Mouse (Mus musculus) G1E (cell line): ENCODE measurements around the gene BC049715. TPM values are rescaled to one million over a fixed set of nuclear protein-coding genes. Genes with fewer than 3 reads are reported as not detected.
"Not testable (repeated sequence)": the region's sequence is repeated elsewhere in the genome, so short reads cannot be mapped to it uniquely, and the experiment has no call there.

ENCODE experiments used
- ATAC-seq: 2 replicates; pipeline ENCODE4 v1.8.0; 2016; ENCODE audit warnings: mild to moderate bottlenecking; ENCODE audit not compliant: insufficient number of reproducible peaks, poor library complexity, low FRiP score, severe bottlenecking; ENCODE audit errors: extremely low read depth
- DNase-seq: peaks from one replicate; pipeline ENCODE4 v3.0.0; 2012; ENCODE audit warnings: low spot score
- H3K27me3 ChIP-seq: 2 replicates; pipeline ENCODE4 v1.6.1; 2012; ENCODE audit warnings: mild to moderate bottlenecking, low read length, inconsistent platforms; ENCODE audit not compliant: insufficient read depth
- H3K36me3 ChIP-seq: replicated peaks from 2 replicates; pipeline ENCODE3; 2012; ENCODE audit warnings: mild to moderate bottlenecking, inconsistent platforms
- H3K4me1 ChIP-seq: 2 replicates; pipeline ENCODE4 v1.6.1; 2012; ENCODE audit warnings: low read depth, low read length, inconsistent platforms, mixed read lengths; ENCODE audit not compliant: insufficient read depth
- H3K4me3 ChIP-seq: 2 replicates; pipeline ENCODE4 v1.5.1; 2012; ENCODE audit warnings: low read depth, mild to moderate bottlenecking, inconsistent platforms, low read length, moderate library complexity, mixed read lengths
- H3K9me3 ChIP-seq: replicated peaks from 2 replicates; pipeline ENCODE4 v1.6.1; 2012; ENCODE audit warnings: inconsistent platforms
- CTCF ChIP-seq: IDR thresholded peaks from 2 replicates; pipeline ENCODE4 v1.5.1; 2012; ENCODE audit warnings: low read depth, low read length, inconsistent platforms, mixed read lengths
- GATA1 ChIP-seq: IDR thresholded peaks from 2 replicates; pipeline ENCODE4 v1.6.1; 2012; ENCODE audit warnings: borderline replicate concordance, low read length, inconsistent platforms, mixed read lengths
- GATA2 ChIP-seq: IDR thresholded peaks from 2 replicates; pipeline ENCODE4 v1.6.1; 2012; ENCODE audit warnings: low read depth, low read length, inconsistent platforms, borderline replicate concordance
- POLR2AphosphoS5 ChIP-seq: IDR thresholded peaks from 2 replicates; pipeline ENCODE4 v1.6.1; 2012; ENCODE audit warnings: low read depth, low read length, inconsistent platforms; ENCODE audit not compliant: insufficient replicate concordance
- TAL1 ChIP-seq: conservative IDR thresholded peaks from 2 replicates; pipeline ENCODE4 v1.6.1; 2012; ENCODE audit warnings: low read depth, low read length, inconsistent platforms, mixed read lengths
- polyA plus RNA-seq: library from polyadenylated mRNA; stranded (reverse); fragments of >175 nt; gene quantifications from 2 replicates; pipeline ENCODE4 v1.2.3, GENCODE M21; 2012
- total RNA-seq, 2 experiments: library from RNA; stranded (forward) in 1 of 2; stranded (reverse) in 1 of 2; fragments of 200-1000 nt in 1 of 2; fragments of >200 nt in 1 of 2; fragmentation: Nextera tagmentation in 1 of 2; gene quantifications; 2 replicates each; pipeline ENCODE4 v1.2.3; 2014 to 2017

BC049715 gene
- total and polyA plus RNA-seq, 3 experiments = 1.5 to 2.6 (median 2.0) TPM

DNA sequence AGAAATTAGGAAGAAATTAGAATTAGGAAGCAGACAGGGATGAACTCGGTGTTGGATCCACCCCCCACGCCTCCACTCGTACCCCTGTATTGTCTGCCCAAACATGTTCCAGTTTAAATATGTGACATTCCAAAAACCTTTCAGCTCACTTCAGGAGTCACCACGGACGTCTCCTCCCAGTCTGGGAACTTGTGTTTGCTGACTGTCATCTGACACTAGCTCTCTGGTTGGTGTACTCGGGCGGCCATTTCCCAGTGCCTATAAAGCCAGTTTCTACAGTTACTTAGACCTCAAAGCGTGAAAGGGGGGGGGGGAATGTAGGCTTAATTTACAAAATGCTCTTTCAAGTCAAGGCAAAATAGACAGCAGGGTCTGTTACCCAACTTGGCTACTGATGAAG lies 54.3 kb downstream of the BC049715 start:
- Histone ChIP-seq H3K4me3 (no peak overlapping the region), H3K36me3 (no peaks in the 10 kb centered on the region), H3K9me3 (no peaks in the 10 kb centered on the region), H3K27me3 (peaks cover 11% of the 10 kb centered on the region), H3K4me1 (no peaks in the 10 kb centered on the region)
- DNase-seq = no peak
- no peak for ATAC-seq
- TF ChIP-seq POLR2AphosphoS5 (no peak), GATA1 (no peak), GATA2 (no peak), CTCF (no peak), TAL1 (no peak)

DNA sequence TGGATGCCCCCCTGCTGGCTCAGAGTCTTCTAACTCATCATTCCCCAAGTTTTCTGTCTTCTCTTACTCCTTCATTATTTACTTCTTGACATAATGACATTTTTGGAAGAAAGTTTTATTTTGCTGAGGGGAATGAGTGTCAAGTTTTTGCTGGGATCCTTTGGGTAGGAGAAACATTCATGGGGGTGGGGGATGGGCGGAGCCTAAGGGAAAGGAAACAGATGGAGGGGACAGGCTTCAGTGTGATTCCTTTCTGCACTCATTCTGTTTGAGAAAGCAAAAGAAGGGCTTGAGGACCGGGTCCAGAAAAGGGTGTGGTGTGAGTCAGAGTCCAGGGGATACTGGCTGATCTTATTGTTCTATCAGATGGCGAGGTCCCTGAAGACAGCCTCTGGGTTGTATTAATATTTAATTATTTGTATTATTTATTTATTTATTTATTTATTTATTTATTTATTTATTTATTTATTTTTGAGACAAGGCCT lies 56.0 kb downstream of the BC049715 start:
- DNase-seq = no peak
- no peaks in the 10 kb centered on the region for H3K4me1 ChIP-seq
- peaks cover 14% of the 10 kb centered on the region for H3K27me3 ChIP-seq
- no peaks in the 10 kb centered on the region for H3K9me3 ChIP-seq
- H3K36me3 ChIP-seq = no peaks in the 10 kb centered on the region
- no peak for ATAC-seq
- H3K4me3 ChIP-seq = no peak overlapping the region
- TF ChIP-seq TAL1 = no peak
- TF ChIP-seq GATA2 = no peak

DNA sequence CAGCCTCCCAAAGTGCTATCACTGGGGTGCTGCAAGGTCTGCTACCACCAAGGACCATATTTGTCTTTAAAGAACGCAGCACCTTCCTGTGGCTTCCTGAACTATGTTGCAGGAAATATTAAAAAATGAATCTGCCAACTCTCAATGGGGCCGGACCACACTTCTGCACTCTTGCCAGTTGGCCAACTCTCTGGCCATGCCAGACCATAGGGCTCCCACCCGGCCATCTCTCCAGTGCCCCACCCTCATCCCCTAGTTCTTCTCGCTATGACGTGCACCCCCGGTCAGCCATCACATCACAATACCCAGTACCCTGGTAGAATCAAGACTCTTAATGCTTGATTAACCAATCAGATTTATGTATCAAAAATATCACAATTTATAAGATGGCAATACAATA lies 56.5 kb downstream of the BC049715 start:
- H3K27me3 ChIP-seq = peaks cover 14% of the 10 kb centered on the region
- no peak overlapping the region for H3K4me3 ChIP-seq
- DNase-seq = no peak
- TF ChIP-seq TAL1 (no peak), GATA1 (no peak), CTCF (no peak), GATA2 (no peak), POLR2AphosphoS5 (no peak)
- ATAC-seq = no peak
- no peaks in the 10 kb centered on the region for H3K36me3 ChIP-seq
- H3K4me1 ChIP-seq = no peaks in the 10 kb centered on the region
- no peaks in the 10 kb centered on the region for H3K9me3 ChIP-seq

DNA sequence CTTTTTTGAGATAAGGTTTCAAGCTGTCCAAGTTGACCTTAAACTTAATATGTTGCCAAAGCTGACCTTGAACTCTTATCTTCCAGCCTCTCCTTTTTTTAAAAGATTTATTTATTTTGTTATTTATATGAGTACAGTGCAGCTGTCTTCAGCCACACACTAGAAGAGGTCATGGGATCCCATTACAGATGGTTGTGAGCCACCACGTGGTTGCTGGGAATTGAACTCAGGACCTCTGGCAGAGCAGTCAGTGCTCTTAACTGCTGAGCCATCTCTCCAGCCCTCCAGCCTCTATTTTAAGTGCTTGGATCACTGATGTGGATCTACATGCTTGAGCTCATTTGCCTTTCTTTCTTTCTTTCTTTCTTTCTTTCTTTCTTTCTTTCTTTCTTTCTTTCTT lies 57.3 kb downstream of the BC049715 start:
- H3K4me1 ChIP-seq, H3K9me3 ChIP-seq, H3K4me3 ChIP-seq, DNase-seq, H3K36me3 ChIP-seq, ATAC-seq: not testable (repeated sequence)
- peaks cover 14% of the 10 kb centered on the region for H3K27me3 ChIP-seq

DNA sequence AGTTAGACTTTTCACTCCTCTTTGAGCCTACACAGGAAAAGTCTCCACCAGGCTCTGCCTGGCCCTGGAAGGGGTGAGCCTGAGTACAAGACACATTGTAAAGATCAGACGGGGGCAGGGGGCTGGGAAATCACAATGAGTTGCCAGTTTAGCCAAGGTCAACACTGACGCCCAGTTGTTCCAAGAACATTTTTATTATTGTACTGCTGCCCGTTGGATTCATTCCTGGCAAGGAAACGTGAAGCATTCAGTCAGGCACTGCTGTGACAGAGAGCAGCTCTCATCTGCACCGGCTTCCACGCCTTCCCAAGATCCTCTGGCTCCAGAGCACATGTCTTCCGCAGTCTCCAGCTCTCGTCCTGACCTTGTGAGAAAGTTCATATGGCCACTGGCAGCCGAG lies 60.4 kb downstream of the BC049715 start:
- no peak for ATAC-seq

DNA sequence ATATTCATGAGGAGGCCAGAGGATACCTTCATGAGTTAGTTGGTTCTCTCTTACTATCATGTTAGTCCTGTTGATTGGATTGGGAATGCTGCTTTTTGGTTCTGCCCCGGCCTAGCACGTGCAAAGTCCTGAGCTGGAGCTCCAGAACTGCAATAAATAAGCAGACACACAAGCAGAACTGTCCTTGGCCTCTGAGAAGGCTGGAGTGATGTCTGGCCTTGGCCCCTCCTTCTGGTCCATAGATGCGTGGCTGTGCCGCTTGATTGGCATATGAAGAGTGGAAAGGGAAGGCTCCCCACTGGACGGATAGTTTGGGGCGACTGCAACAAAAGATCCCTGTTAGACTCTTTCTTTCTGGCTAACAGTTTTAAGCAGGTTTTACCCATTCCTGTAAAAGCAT lies 61.6 kb downstream of the BC049715 start:
- peaks cover 8% of the 10 kb centered on the region for H3K27me3 ChIP-seq
- no peak overlapping the region for H3K4me3 ChIP-seq
- H3K9me3 ChIP-seq = no peaks in the 10 kb centered on the region
- no peaks in the 10 kb centered on the region for H3K4me1 ChIP-seq
- no peak for TF ChIP-seq TAL1
- no peak for DNase-seq
- H3K36me3 ChIP-seq = no peaks in the 10 kb centered on the region
- no peak for ATAC-seq

More for the DNA sequence above, 60.4 kb downstream of the BC049715 start:
- H3K27me3 ChIP-seq = peaks cover 8% of the 10 kb centered on the region
- no peaks in the 10 kb centered on the region for H3K36me3 ChIP-seq
- H3K4me3 ChIP-seq = no peak overlapping the region
- no peaks in the 10 kb centered on the region for H3K4me1 ChIP-seq
- H3K9me3 ChIP-seq = no peaks in the 10 kb centered on the region
- no peak for DNase-seq
- TF ChIP-seq TAL1 = no peak

DNA sequence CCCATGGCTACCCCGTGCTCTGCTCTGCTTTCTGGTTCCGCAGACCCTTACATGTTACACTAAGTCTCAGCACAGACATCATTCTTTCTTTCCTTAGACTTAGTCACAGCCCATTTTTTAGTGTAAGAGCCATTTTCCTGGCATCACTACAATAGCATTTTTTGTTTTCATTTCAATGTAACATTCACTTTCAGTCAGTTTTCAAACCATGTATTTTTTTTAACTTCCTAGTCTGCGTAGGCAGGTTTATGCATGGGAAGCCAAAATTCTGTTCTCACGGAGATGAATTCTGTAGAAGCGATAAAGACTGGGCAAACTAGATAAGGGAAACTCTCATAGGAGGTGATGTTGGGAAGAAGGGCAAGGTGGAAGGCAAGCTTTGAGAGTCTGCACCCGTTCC lies 62.1 kb downstream of the BC049715 start:
- no peaks in the 10 kb centered on the region for H3K4me1 ChIP-seq
- H3K36me3 ChIP-seq = no peaks in the 10 kb centered on the region
- H3K27me3 ChIP-seq = peaks cover 8% of the 10 kb centered on the region
- DNase-seq (no peak), ATAC-seq (no peak)
- H3K9me3 ChIP-seq = no peaks in the 10 kb centered on the region
- TF ChIP-seq CTCF = no peak
- no peak for TF ChIP-seq POLR2AphosphoS5
- no peak for TF ChIP-seq GATA2
- TF ChIP-seq GATA1 = no peak
- no peak for TF ChIP-seq TAL1
- H3K4me3 ChIP-seq = no peak overlapping the region

Other genes with a start within 250 kb of the BC049715 start
- not detected in 2 replicates for gene Plbd1, start 165.7 kb upstream of the BC049715 start, total RNA-seq (2014; fragmentation: Nextera tagmentation)
- not detected in 2 replicates for gene Plbd1, start 165.7 kb upstream of the BC049715 start, total RNA-seq (2017)
- not detected in 2 replicates for gene Plbd1, start 165.7 kb upstream of the BC049715 start, polyA plus RNA-seq
- not detected in 2 replicates for gene Gucy2c, start 45.9 kb upstream of the BC049715 start, total RNA-seq (2014; fragmentation: Nextera tagmentation)
- gene Gucy2c, start 45.9 kb upstream of the BC049715 start, total RNA-seq (2017) = under 0.01 TPM in 1 of 2 replicates, not detected in the other
- not detected in 2 replicates for gene Gucy2c, start 45.9 kb upstream of the BC049715 start, polyA plus RNA-seq
- 179 and 196 TPM in 2 replicates for gene Hist4h4, start 23.2 kb upstream of the BC049715 start, total RNA-seq (2014; fragmentation: Nextera tagmentation)
- gene Hist4h4, start 23.2 kb upstream of the BC049715 start, total RNA-seq (2017) = 60.9 and 79.0 TPM in 2 replicates
- gene Hist4h4, start 23.2 kb upstream of the BC049715 start, polyA plus RNA-seq = 0.89 and 6.6 TPM in 2 replicates
- 17.4 and 23.6 TPM in 2 replicates for gene H2afj, start 19.4 kb upstream of the BC049715 start, total RNA-seq (2014; fragmentation: Nextera tagmentation)
- 84.6 and 98.5 TPM in 2 replicates for gene H2afj, start 19.4 kb upstream of the BC049715 start, total RNA-seq (2017)
- gene H2afj, start 19.4 kb upstream of the BC049715 start, polyA plus RNA-seq = 479 and 625 TPM in 2 replicates
- gene Wbp11, start 607 bp downstream of the BC049715 start, total RNA-seq (2014; fragmentation: Nextera tagmentation) = 172 and 202 TPM in 2 replicates
- gene Wbp11, start 607 bp downstream of the BC049715 start, total RNA-seq (2017) = 35.3 and 49.0 TPM in 2 replicates
- gene Wbp11, start 607 bp downstream of the BC049715 start, polyA plus RNA-seq = 307 and 347 TPM in 2 replicates
- gene Smco3, start 7.8 kb downstream of the BC049715 start, total RNA-seq (2014; fragmentation: Nextera tagmentation) = not detected in 2 replicates
- 0.12 and 0.38 TPM in 2 replicates for gene Smco3, start 7.8 kb downstream of the BC049715 start, total RNA-seq (2017)
- gene Smco3, start 7.8 kb downstream of the BC049715 start, polyA plus RNA-seq = not detected in 2 replicates
- gene Art4, start 30.1 kb downstream of the BC049715 start, total RNA-seq (2014; fragmentation: Nextera tagmentation) = 14.2 and 27.8 TPM in 2 replicates
- 30.5 and 31.7 TPM in 2 replicates for gene Art4, start 30.1 kb downstream of the BC049715 start, total RNA-seq (2017)
- gene Art4, start 30.1 kb downstream of the BC049715 start, polyA plus RNA-seq = 1.7 and 1.8 TPM in 2 replicates
- not detected in 2 replicates for gene Mgp, start 48.2 kb downstream of the BC049715 start, total RNA-seq (2014; fragmentation: Nextera tagmentation)
- gene Mgp, start 48.2 kb downstream of the BC049715 start, total RNA-seq (2017) = 0.16 and 0.41 TPM in 2 replicates
- gene Mgp, start 48.2 kb downstream of the BC049715 start, polyA plus RNA-seq = not detected in 2 replicates
- gene Erp27, start 94.6 kb downstream of the BC049715 start, total RNA-seq (2014; fragmentation: Nextera tagmentation) = 0.34 TPM in 1 of 2 replicates, not detected in the other
- gene Erp27, start 94.6 kb downstream of the BC049715 start, total RNA-seq (2017) = 0.76 and 0.87 TPM in 2 replicates
- not detected in 2 replicates for gene Erp27, start 94.6 kb downstream of the BC049715 start, polyA plus RNA-seq
- gene Pde6h, start 96.2 kb downstream of the BC049715 start, total RNA-seq (2014; fragmentation: Nextera tagmentation) = not detected in 2 replicates
- gene Pde6h, start 96.2 kb downstream of the BC049715 start, total RNA-seq (2017) = 0.05 and 0.06 TPM in 2 replicates
- gene Pde6h, start 96.2 kb downstream of the BC049715 start, polyA plus RNA-seq = not detected in 2 replicates
- 1,122 and 1,191 TPM in 2 replicates for gene Arhgdib, start 114.3 kb downstream of the BC049715 start, total RNA-seq (2014; fragmentation: Nextera tagmentation)
- gene Arhgdib, start 114.3 kb downstream of the BC049715 start, total RNA-seq (2017) = 613 and 661 TPM in 2 replicates
- gene Arhgdib, start 114.3 kb downstream of the BC049715 start, polyA plus RNA-seq = 119 and 124 TPM in 2 replicates